Mouse (Mus musculus): ENCODE measurements around the gene Fbxw11.

The Fbxw11 gene

DNA sequence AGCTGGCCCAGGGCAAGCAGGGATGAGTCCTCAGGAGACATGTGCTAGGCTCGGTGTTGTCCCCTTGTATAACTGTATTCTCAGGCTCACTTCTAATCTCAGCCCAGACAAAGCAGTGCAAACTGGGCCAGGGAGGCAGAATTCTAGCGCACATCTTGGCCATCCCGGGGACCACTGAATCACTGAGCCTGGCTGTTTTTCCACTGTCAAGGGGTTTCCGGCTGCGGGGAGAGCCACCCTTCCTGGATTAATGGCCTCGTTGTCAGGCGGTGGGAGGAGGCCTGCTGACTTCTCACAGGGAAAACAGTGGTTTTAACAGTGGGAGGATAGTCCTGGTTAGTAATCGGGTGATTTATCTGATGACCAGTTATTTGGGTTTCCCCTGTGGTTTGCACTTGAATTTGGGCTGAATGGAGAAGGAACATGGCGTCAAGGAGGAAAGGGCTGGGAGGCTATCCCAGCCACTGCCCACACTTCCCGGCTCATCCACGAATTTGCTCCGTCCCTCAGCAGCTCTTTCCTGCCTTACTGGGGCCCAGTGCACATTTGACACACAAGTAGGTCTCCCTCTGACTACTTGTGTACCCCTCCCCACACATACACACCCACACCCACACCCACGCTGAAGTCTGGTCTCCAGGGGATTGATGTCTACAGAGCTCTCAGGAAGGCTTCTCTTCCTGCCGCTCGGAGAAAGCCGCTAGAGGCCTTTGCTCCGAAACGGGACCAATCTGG is 125.1 kb downstream of the Fbxw11 start:
- no peak for DNase-seq

- no peak for DNase-seq
Observed at GRCm38 (mm10) chr11:32768642-32769343, 126.3 kb downstream of the Fbxw11 start.

DNA sequence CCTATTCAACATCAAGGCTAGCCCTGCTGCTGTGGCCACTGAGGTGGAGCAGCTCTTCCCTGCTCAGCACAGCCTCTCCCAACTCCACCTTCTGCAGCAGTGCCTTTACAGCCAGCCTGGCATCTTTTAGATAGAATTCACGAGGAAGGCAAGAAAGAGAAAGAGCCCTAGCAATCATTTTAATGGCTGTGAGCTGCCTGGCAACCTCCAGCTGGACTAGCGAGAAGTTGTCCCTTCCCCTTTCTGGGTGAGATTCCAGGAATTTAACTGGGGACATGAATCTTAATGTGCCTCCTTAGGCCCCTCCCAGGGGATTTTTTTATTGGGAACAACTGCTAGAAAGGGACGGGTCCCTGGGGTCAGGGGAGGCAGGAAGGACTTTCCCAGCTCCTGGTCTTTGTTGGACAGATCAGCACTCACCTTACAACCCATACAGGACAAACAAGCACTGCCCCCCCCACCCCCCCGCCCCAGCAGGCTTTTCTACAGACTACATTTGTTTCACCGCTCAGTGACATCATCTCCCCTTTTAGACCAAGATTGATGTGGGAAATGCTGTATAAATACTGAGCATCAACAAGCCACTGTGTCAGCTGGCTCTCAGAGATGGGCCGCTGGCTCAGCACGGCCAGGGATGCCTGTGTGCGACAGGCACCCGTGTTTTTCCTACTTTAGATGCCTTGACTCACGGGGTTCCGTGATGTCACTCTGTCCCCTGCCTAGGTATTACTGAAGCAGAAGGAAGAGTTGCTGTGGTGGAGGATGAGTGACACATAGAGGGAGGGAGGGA is 138.4 kb downstream of the Fbxw11 start:
- DNase-seq: no peak

DNA sequence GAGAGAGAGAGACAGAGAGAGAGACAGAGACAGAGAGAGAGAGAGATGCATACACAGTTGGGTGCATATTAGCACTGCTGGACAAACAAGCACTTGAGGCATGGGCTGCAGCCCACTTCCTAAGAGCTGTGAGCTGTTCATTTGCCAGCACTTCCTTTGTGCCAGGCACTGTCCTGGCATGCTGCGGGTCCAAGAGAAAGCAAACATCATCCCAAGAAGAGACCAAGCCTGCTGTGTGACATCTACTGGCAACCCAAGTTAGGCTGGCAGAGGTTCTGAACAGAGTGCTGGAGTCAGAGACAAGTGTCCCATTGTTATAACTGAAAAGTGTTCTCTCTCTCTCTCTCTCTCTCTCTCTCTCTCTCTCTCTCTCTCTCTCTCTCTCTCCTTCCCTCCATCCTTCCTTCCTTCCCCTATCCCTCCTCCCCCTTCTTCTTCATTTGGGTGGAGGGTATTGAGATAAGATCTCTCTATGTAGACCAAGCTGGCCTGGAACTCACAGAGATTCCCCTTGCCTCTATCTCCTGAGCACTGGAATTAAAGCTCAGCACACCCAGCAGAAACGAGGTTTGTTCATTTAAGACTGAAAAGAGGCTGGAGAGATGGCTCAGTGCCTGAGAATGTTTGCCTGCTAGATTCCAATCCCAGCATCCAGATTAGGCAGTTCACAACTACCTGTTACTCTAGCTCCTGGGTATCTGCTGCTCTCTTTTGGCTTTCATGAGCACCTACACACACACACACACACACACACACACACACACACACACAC is 139.3 kb downstream of the Fbxw11 start:
- no peak for DNase-seq

DNA sequence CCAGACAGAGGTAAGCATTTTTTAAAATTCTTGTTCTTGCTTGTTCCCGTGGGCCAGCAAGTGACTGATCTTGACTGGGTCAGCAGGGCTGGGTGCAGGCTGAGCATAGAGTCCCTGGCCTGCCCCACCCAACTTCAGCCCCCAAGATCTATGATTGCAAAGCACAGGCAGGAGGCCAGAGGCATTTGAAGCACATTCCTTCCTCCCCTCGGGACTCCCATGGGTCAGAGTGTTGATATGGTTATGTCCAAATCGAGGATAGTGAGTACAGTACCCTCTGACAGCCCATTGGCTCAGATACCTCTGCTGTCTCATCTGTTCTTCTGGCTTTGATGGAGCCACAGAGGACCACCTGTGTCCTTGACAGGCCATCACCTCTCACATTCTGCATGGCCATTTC is 140.2 kb downstream of the Fbxw11 start:
- DNase-seq: no peak

- no peak for DNase-seq
Observed at GRCm38 (mm10) chr11:32785591-32786147, 143.1 kb downstream of the Fbxw11 start.

GRCm38 (mm10) chr11:32786201-32786600 is 143.7 kb downstream of the Fbxw11 start:
- DNase-seq: no peak

- no peak for DNase-seq
Observed at GRCm38 (mm10) chr11:32794759-32795445, 152.4 kb downstream of the Fbxw11 start.

Data from spleen, adult 18-20 months (tissue).